Mouse (Mus musculus): ENCODE results near the gene Tmem266. TPM values are rescaled to one million over a fixed set of nuclear protein-coding genes. Genes with fewer than 3 reads are reported as not detected.

The Tmem266 gene
- polyA plus RNA-seq, 1 experiment from 2014 or later: 0.74 TPM

GRCm38 (mm10) chr9:55478699-55479098, 152.0 kb downstream of the Tmem266 start:
- H3K27me3 ChIP-seq: no peaks in the 10 kb centered on the region
- no peak overlapping the region for H3K9ac ChIP-seq
- no peaks in the 10 kb centered on the region for H3K9me3 ChIP-seq
- H3K4me2 ChIP-seq: no peak overlapping the region
- H3K4me1 ChIP-seq: no peaks in the 10 kb centered on the region
- ATAC-seq (ENCODE audit: insufficient number of reproducible peaks, insufficient read depth, low FRiP score, low TSS enrichment, low read depth): no peak
- no peak overlapping the region for H3K27ac ChIP-seq
- H3K4me3 ChIP-seq: no peak overlapping the region
- H3K36me3 ChIP-seq: peaks cover 10% of the 10 kb centered on the region

DNA sequence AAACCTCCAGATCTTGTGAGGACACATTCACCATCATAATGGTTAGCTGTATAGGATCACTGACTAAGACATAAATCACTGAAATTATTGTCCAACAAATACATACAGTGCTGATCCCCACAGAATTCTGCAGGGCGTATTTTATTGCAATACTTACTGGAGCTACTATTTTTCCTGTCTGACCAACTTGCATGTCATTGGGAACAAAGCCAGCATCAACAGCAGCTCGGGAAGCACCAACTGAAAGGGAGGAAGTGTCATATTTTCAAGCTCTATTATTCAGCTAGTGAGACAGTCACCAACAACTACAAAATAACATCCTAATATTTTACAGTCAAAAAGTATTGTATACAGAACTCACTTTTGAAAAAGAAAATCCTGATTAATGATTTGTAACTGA, 155.4 kb downstream of the Tmem266 start:
- no peak overlapping the region for H3K4me2 ChIP-seq
- no peak overlapping the region for H3K4me3 ChIP-seq
- H3K27me3 ChIP-seq: no peaks in the 10 kb centered on the region
- H3K4me1 ChIP-seq: no peaks in the 10 kb centered on the region
- H3K27ac ChIP-seq: no peak overlapping the region
- H3K36me3 ChIP-seq: peaks cover 19% of the 10 kb centered on the region
- no peak for ATAC-seq (ENCODE audit: insufficient number of reproducible peaks, insufficient read depth, low FRiP score, low TSS enrichment, low read depth)
- 65% methylated on average over 2 of the region's 2 CpGs for WGBS
- H3K9me3 ChIP-seq: no peaks in the 10 kb centered on the region
- H3K9ac ChIP-seq: no peak overlapping the region

Other genes starting within 250 kb of the Tmem266 start
- gene Ube2q2, start 178.1 kb upstream of the Tmem266 start, polyA plus RNA-seq (2015; fragmentation: Nextera tagmentation; extraction: Ambion mirVana): 35.9 and 37.3 TPM in 2 replicates
- 58.7 and 66.0 TPM in 2 replicates for gene Fbxo22, start 118.0 kb upstream of the Tmem266 start, polyA plus RNA-seq (2015; fragmentation: Nextera tagmentation; extraction: Ambion mirVana)
- 1.5 and 2.6 TPM in 2 replicates for gene Nrg4, start 69 bp upstream of the Tmem266 start, polyA plus RNA-seq (2015; fragmentation: Nextera tagmentation; extraction: Ambion mirVana)
- 176 and 189 TPM in 2 replicates for gene Etfa, start 185.3 kb downstream of the Tmem266 start, polyA plus RNA-seq (2015; fragmentation: Nextera tagmentation; extraction: Ambion mirVana)
- 3.3 and 4.0 TPM in 2 replicates for gene Isl2, start 211.8 kb downstream of the Tmem266 start, polyA plus RNA-seq (2015; fragmentation: Nextera tagmentation; extraction: Ambion mirVana)